Comparison of ENCODE assay signal across 7 mouse cellular contexts in genomic region chr1:170612968-170613872, GRCm38 (mm10). TPM values are rescaled to one million over a fixed set of nuclear protein-coding genes. Genes with fewer than 3 reads are reported as not detected.
DNase-seq lines count a peak whose midpoint lies in the region; ATAC-seq and TF ChIP-seq lines count a peak whose summit lies in the region.

No protein-coding gene starts in this region.

- no peak overlapping the region for H3K4me3 ChIP-seq in cortical plate, adult 2 months (ENCODE audit: insufficient read depth, low read length)
- no peak overlapping the region for H3K4me3 ChIP-seq in intestine, embryonic 16.5 days (ENCODE audit: low read length)
- H3K4me3 ChIP-seq in midbrain, embryonic 10.5 days, result no peak overlapping the region

- TF ChIP-seq CTCF in cortical plate, adult 2 months (IDR thresholded peaks at IDR 0.05; ENCODE audit: extremely low read depth, insufficient read depth, low read length), result peak; percentile 93

- H3K27ac ChIP-seq in cortical plate, adult 2 months (ENCODE audit: insufficient read depth, low read length), result no peak overlapping the region
- no peak overlapping the region for H3K27ac ChIP-seq in intestine, embryonic 16.5 days (ENCODE audit: low read length)
- no peak overlapping the region for H3K27ac ChIP-seq in midbrain, embryonic 10.5 days (replicated peaks)

- no peaks in the 10 kb centered on the region for H3K9me3 ChIP-seq in intestine, embryonic 16.5 days (ENCODE audit: control insufficient read depth, low read length)
- H3K9me3 ChIP-seq in midbrain, embryonic 10.5 days (replicated peaks), result no peaks in the 10 kb centered on the region

- no peaks in the 10 kb centered on the region for H3K27me3 ChIP-seq in intestine, embryonic 16.5 days (replicated peaks; ENCODE audit: control insufficient read depth, insufficient read depth, low read length)
- H3K27me3 ChIP-seq in midbrain, embryonic 10.5 days (ENCODE audit: low read depth, poor library complexity, severe bottlenecking), result no peaks in the 10 kb centered on the region

- no peak for TF ChIP-seq POLR2A in cortical plate, adult 2 months (IDR thresholded peaks at IDR 0.05; ENCODE audit: extremely low read depth, insufficient read depth, low read length)

- peak; percentile 84 for ATAC-seq in intestine, embryonic 16.5 days

- DNase-seq in adrenal gland, postnatal 10 days, result peak; percentile 81
- DNase-seq in gastrocnemius, adult 18-20 months (ENCODE audit: low spot score), result peak; percentile 43
- peak; percentile 75 to 76 for DNase-seq in left cerebral cortex, postnatal 10 days (ENCODE audit: extremely low spot score in 1 of 2, low spot score in 2 of 2)
- peak; percentile 74 for DNase-seq in midbrain, embryonic 10.5 days (ENCODE audit: low spot score)
- peak; percentile 40 to 44 for DNase-seq in right cerebral cortex, postnatal 36 days (ENCODE audit: low spot score in 2 of 2)

- H3K9ac ChIP-seq in intestine, embryonic 16.5 days (ENCODE audit: low read depth, low read length), result no peak overlapping the region

- H3K36me3 ChIP-seq in intestine, embryonic 16.5 days (ENCODE audit: control insufficient read depth, insufficient read depth, low read length), result no peaks in the 10 kb centered on the region
- H3K36me3 ChIP-seq in midbrain, embryonic 10.5 days, result no peaks in the 10 kb centered on the region

- WGBS in intestine, embryonic 16.5 days, result 60% methylated on average over 18 of the region's 18 CpGs
- WGBS in midbrain, embryonic 10.5 days, result 66% methylated on average over 18 of the region's 18 CpGs

- intact Hi-C loops in left cerebral cortex, postnatal 10 days (cut with DNase I), result loop anchor here (1.0 to 10.0 kb wide), 2 partner anchors 321 to 398 kb away; partner anchors contain the start of gene Uhmk1

- no peaks in the 10 kb centered on the region for H3K4me1 ChIP-seq in cortical plate, adult 2 months (ENCODE audit: control insufficient read depth, insufficient read depth, low read length)
- H3K4me1 ChIP-seq in intestine, embryonic 16.5 days (ENCODE audit: control insufficient read depth, insufficient read depth, low read length), result no peaks in the 10 kb centered on the region
- peaks cover 2% of the 10 kb centered on the region; the same call in 1 of the 2 replicates for H3K4me1 ChIP-seq in midbrain, embryonic 10.5 days

- H3K4me2 ChIP-seq in intestine, embryonic 16.5 days (ENCODE audit: low read depth, low read length), result no peak overlapping the region

RNA-seq across cellular contexts. Expression of gene Nos1ap, which starts 23.6 kb away (rescaled TPM):
- total RNA-seq in adrenal gland, postnatal 10 days (2021), result 10 to 100 TPM; 14.5 to 20.1 TPM
- 146 and 170 TPM in 2 replicates for polyA plus RNA-seq in cortical plate, adult 2 months (2012; rRNA removed)
- 1 to 10 TPM; 1.4 to 1.5 TPM for total RNA-seq in gastrocnemius, adult 18-20 months (2021)
- polyA plus RNA-seq in intestine, embryonic 16.5 days (2015; fragmentation: Nextera tagmentation; extraction: Ambion mirVana), result 6.2 and 8.1 TPM in 2 replicates
- 10 to 100 TPM; 79.2 to 91.1 TPM for total RNA-seq in left cerebral cortex, postnatal 10 days (2021)
- 7.9 and 9.1 TPM in 2 replicates for polyA plus RNA-seq in midbrain, embryonic 10.5 days (2016; fragmentation: Nextera tagmentation; extraction: Ambion mirVana)

RNA-seq across cellular contexts. Expression of gene Olfml2b, which starts 31.1 kb away (rescaled TPM):
- 10 to 100 TPM; 16.0 to 17.9 TPM for total RNA-seq in adrenal gland, postnatal 10 days (2021)
- polyA plus RNA-seq in cortical plate, adult 2 months (2012; rRNA removed), result 5.9 and 9.1 TPM in 2 replicates
- 1 to 10 TPM; 2.8 to 3.3 TPM for total RNA-seq in gastrocnemius, adult 18-20 months (2021)
- 17.0 and 17.2 TPM in 2 replicates for polyA plus RNA-seq in intestine, embryonic 16.5 days (2015; fragmentation: Nextera tagmentation; extraction: Ambion mirVana)
- total RNA-seq in left cerebral cortex, postnatal 10 days (2021), result 1 to 10 TPM; 5.5 to 5.9 TPM
- polyA plus RNA-seq in midbrain, embryonic 10.5 days (2016; fragmentation: Nextera tagmentation; extraction: Ambion mirVana), result 6.1 and 7.6 TPM in 2 replicates

Comparison
In these comparisons a context has a peak if more than half of its experiments do, and no peak if none do; other contexts are left out.
1. RNA of gene Nos1ap, which starts 23.6 kb away (total RNA-seq): 79.2 to 91.1 TPM in left cerebral cortex, postnatal 10 days and 14.5 to 20.1 TPM in adrenal gland, postnatal 10 days; 1.4 to 1.5 TPM in gastrocnemius, adult 18-20 months; every median in the first group is over 4 times any median in the second.
2. Peak in every context shown above with its lines, with median percentiles within 50 percentile points of each other: DNase-seq.